Mouse (Mus musculus) heart, adult 11 months (tissue): ENCODE measurements around the gene Zbtb22.

Source experiments
- DNase-seq: peaks from one replicate; pipeline ENCODE4 v3.0.0; 2022

Gene Zbtb22

GRCm38 (mm10) chr17:33948905-33949537 lies 33.3 kb downstream of the Zbtb22 start:
- DNase-seq, result peak; percentile 93

GRCm38 (mm10) chr17:33950131-33950625 lies 34.5 kb downstream of the Zbtb22 start:
- DNase-seq, result peak; percentile 93

GRCm38 (mm10) chr17:33951021-33951946 lies 35.6 kb downstream of the Zbtb22 start, which contains the start of gene B3galt4:
TSS of gene B3galt4 (minus strand) at chr17:33951488.
- DNase-seq, result peak; percentile 98

- peak; percentile 89 for DNase-seq
Measured at GRCm38 (mm10) chr17:33952015-33952414, 36.3 kb downstream of the Zbtb22 start.

- DNase-seq, result peak; percentile 86
Measured at GRCm38 (mm10) chr17:33952879-33953278, 37.2 kb downstream of the Zbtb22 start.

- peak; percentile 76 for DNase-seq
Measured at GRCm38 (mm10) chr17:33953310-33953709, 37.6 kb downstream of the Zbtb22 start.

- DNase-seq, result peak; percentile 73
Measured at GRCm38 (mm10) chr17:33953961-33954565, 38.4 kb downstream of the Zbtb22 start.

GRCm38 (mm10) chr17:33954646-33955554 lies 39.2 kb downstream of the Zbtb22 start:
- peak; percentile 88 for DNase-seq

- peak; percentile 99 for DNase-seq
Measured at GRCm38 (mm10) chr17:33955555-33956214, 40.0 kb downstream of the Zbtb22 start, which contains the start of the genes Vps52 and Rps18. TSS of gene Vps52 (plus strand) at chr17:33955812. TSS of gene Rps18 (minus strand) at chr17:33956001.

GRCm38 (mm10) chr17:33956336-33956735 lies 40.6 kb downstream of the Zbtb22 start:
- DNase-seq, result peak; percentile 89

- peak; percentile 63 for DNase-seq
Measured at GRCm38 (mm10) chr17:33957493-33957892, 41.8 kb downstream of the Zbtb22 start.

GRCm38 (mm10) chr17:33958451-33958850 lies 42.7 kb downstream of the Zbtb22 start:
- peak; percentile 88 for DNase-seq

GRCm38 (mm10) chr17:33959135-33959534 lies 43.4 kb downstream of the Zbtb22 start:
- DNase-seq, result peak; percentile 93

- peak; percentile 89 for DNase-seq
Measured at GRCm38 (mm10) chr17:33959948-33960347, 44.2 kb downstream of the Zbtb22 start.

- peak; percentile 87 for DNase-seq
Measured at GRCm38 (mm10) chr17:33962876-33963275, 47.2 kb downstream of the Zbtb22 start.

- peak; percentile 93 for DNase-seq
Measured at GRCm38 (mm10) chr17:33965082-33965845, 49.6 kb downstream of the Zbtb22 start.

GRCm38 (mm10) chr17:33965846-33966550 lies 50.3 kb downstream of the Zbtb22 start:
- peak; percentile 87 for DNase-seq

GRCm38 (mm10) chr17:33968489-33968888 lies 52.8 kb downstream of the Zbtb22 start:
- DNase-seq, result peak; percentile 96
